Mouse (Mus musculus) liver, embryonic 14.5 days (tissue): Measurements from ENCODE around the gene Fig4.
A peak's percentile ranks its signal among the peaks of the same experiment; 100 is the strongest.

Experiments used
- CTCF ChIP-seq: IDR thresholded peaks from 2 replicates; pipeline ENCODE4 v1.5.1; 2016; ENCODE audit warnings: antibody characterized with exemption, low read depth, control low read depth
- EP300 ChIP-seq: IDR thresholded peaks from 2 replicates; pipeline ENCODE4 v1.6.1; 2016; ENCODE audit warnings: antibody characterized with exemption, low read depth

DNA sequence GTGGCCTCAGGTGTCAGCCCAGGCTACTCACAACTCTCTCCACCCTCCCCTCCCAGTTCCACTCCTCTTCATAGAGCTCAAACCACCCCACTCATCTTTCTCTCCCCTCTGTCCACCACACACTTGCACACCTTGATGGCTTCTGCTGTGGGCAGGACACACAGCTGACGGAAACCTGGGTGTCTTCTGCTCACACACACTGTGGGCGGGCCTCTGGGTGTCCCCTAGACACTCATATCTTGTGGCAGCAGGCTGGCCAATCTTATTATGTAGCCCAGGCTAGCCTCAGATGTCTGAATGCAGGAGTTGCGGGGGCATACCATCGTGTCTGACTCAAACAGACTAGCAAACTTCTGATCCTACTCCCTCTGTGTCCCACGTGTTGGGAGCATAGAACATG is 105.3 kb downstream of the Fig4 start:
- TF ChIP-seq EP300 (peak; percentile 61), CTCF (no peak)
